Mouse (Mus musculus) CH12.LX (cell line): Measurements from ENCODE around the gene Rec114.

ENCODE experiments used
- BHLHE40 ChIP-seq: IDR thresholded peaks from 2 replicates; pipeline ENCODE4 v1.6.1; 2011; ENCODE audit warnings: mild to moderate bottlenecking, low read depth, low read length, improper control_type of control experiment
- CHD2 ChIP-seq: IDR thresholded peaks from 2 replicates; pipeline ENCODE4 v1.6.1; 2011; ENCODE audit warnings: low read length, improper control_type of control experiment
- CTCF ChIP-seq, 2 experiments: IDR thresholded peaks in 1 of 2; conservative IDR thresholded peaks in 1 of 2; 2 replicates each; pipeline ENCODE4 v1.5.1; 2011 to 2012; ENCODE audit warnings: low read depth in 2 of 2, low read length in 2 of 2, improper control_type of control experiment in 1 of 2, inconsistent platforms in 1 of 2, mild to moderate bottlenecking in 1 of 2, moderate library complexity in 1 of 2
- EP300 ChIP-seq: IDR thresholded peaks from 2 replicates; pipeline ENCODE4 v1.6.1; 2011; ENCODE audit warnings: low read length, improper control_type of control experiment
- JUN ChIP-seq: IDR thresholded peaks from 2 replicates; pipeline ENCODE4 v1.6.1; 2011; ENCODE audit warnings: low read depth, mild to moderate bottlenecking, low read length, improper control_type of control experiment, moderate library complexity; ENCODE audit not compliant: insufficient read depth
- KAT2A ChIP-seq: IDR thresholded peaks from 2 replicates; pipeline ENCODE4 v1.6.1; 2012; ENCODE audit warnings: low read length, improper control_type of control experiment, inconsistent platforms; ENCODE audit not compliant: insufficient replicate concordance
- PAX5 ChIP-seq: IDR thresholded peaks from 2 replicates; pipeline ENCODE4 v1.6.1; 2012; ENCODE audit warnings: low read length, inconsistent platforms, mixed read lengths
- POLR2A ChIP-seq: IDR thresholded peaks from 2 replicates; pipeline ENCODE4 v1.6.1; 2011; ENCODE audit warnings: low read depth, mild to moderate bottlenecking, improper control_type of control experiment, low read length
- POLR2AphosphoS2 ChIP-seq: IDR thresholded peaks from 2 replicates; pipeline ENCODE4 v1.6.1; 2011; ENCODE audit warnings: low read depth, low read length, improper control_type of control experiment
- USF1 ChIP-seq: IDR thresholded peaks from 2 replicates; pipeline ENCODE4 v1.6.1; 2014; ENCODE audit warnings: low read depth, mild to moderate bottlenecking, inconsistent platforms, low read length, improper control_type of control experiment
- ZC3H11A ChIP-seq: IDR thresholded peaks from 2 replicates; pipeline ENCODE4 v1.6.1; 2012; ENCODE audit warnings: low read depth, mild to moderate bottlenecking, inconsistent platforms, low read length, improper control_type of control experiment
- ZKSCAN1 ChIP-seq: IDR thresholded peaks from 2 replicates; pipeline ENCODE4 v1.6.1; 2012; ENCODE audit warnings: low read depth, inconsistent platforms, low read length, improper control_type of control experiment, borderline replicate concordance

- no peak for TF ChIP-seq KAT2A
- TF ChIP-seq CTCF (conservative IDR thresholded peaks at IDR 0.05 in 1 of 2, IDR thresholded peaks at IDR 0.05 in 1 of 2; ENCODE audit: low read depth in 2 of 2, low read length in 2 of 2): no peak
- TF ChIP-seq POLR2AphosphoS2: no peak
- no peak for TF ChIP-seq EP300
- no peak for TF ChIP-seq ZC3H11A
- no peak for TF ChIP-seq PAX5
- no peak for TF ChIP-seq POLR2A
- no peak for TF ChIP-seq BHLHE40
- no peak for TF ChIP-seq CHD2
- no peak for TF ChIP-seq USF1
- no peak for TF ChIP-seq ZKSCAN1
- no peak for TF ChIP-seq JUN
Observed at GRCm38 (mm10) chr9:58743702-58744248, at the start of gene Rec114.
